Mouse (Mus musculus) heart, postnatal 10 days (tissue): ENCODE data around the gene Herc1. TPM values are rescaled to one million over a fixed set of nuclear protein-coding genes. Genes with fewer than 3 reads are reported as not detected.
"Not testable (repeated sequence)": the region's sequence is repeated elsewhere in the genome, so short reads cannot be mapped to it uniquely, and the experiment has no call there.

Experiments
- DNase-seq, 2 experiments: peaks; one replicate each; pipeline ENCODE4 v3.0.0; 2021
- intact Hi-C: fragments of 180-260 bp; cut with DNase I; formaldehyde crosslinking; loops from one replicate; pipeline ENCODE4 v1.15.1; 2025
- total RNA-seq, 2 experiments: library from RNA; stranded (reverse); gene quantifications; 2 replicates each; pipeline ENCODE4 v1.2.3; 2021

Herc1 gene
- total RNA-seq, 2 experiments from 2014 or later: 48.3 to 50.4 TPM

- intact Hi-C loops: no loop called here
Measured at GRCm38 (mm10) chr9:66347405-66348035, 2.7 kb upstream of the Herc1 start.

GRCm38 (mm10) chr9:66349144-66349859 is 948 bp upstream of the Herc1 start:
- intact Hi-C loops: no loop called here
- DNase-seq: no peak

More at GRCm38 (mm10) chr9:66347405-66348035, 2.7 kb upstream of the Herc1 start:
- DNase-seq: no peak

GRCm38 (mm10) chr9:66350788-66351430 is 659 bp downstream of the Herc1 start:
- no peak for DNase-seq
- intact Hi-C loops: loop anchor here (5.0 kb wide), 1 partner anchor 69 kb away; no protein-coding TSS in a partner anchor

- intact Hi-C loops: loop anchor here (5.0 kb wide), 1 partner anchor 70 kb away; no protein-coding TSS in a partner anchor
- no peak for DNase-seq
Measured at GRCm38 (mm10) chr9:66352704-66353103, 2.5 kb downstream of the Herc1 start.

- intact Hi-C loops: no loop called here
- DNase-seq: no peak
Measured at GRCm38 (mm10) chr9:66359135-66359534, 8.9 kb downstream of the Herc1 start.

GRCm38 (mm10) chr9:66360143-66360690 is 10.0 kb downstream of the Herc1 start:
- intact Hi-C loops: no loop called here
- DNase-seq: peak in 1 of 2 experiments; percentile 22

- no peak for DNase-seq
Measured at GRCm38 (mm10) chr9:66368890-66369433, 18.7 kb downstream of the Herc1 start.

GRCm38 (mm10) chr9:66370334-66370733 is 20.1 kb downstream of the Herc1 start:
- no peak for DNase-seq
- intact Hi-C loops: loop anchor here (5.0 kb wide), 1 partner anchor 88 kb away; no protein-coding TSS in a partner anchor

More at GRCm38 (mm10) chr9:66368890-66369433, 18.7 kb downstream of the Herc1 start:
- intact Hi-C loops: no loop called here

- no peak for DNase-seq
- intact Hi-C loops: loop anchor here (5.0 kb wide), 1 partner anchor 89 kb away; no protein-coding TSS in a partner anchor
Measured at GRCm38 (mm10) chr9:66370847-66371246, 20.6 kb downstream of the Herc1 start.

- DNase-seq: no peak
- intact Hi-C loops: loop anchor here (5.0 kb wide), 1 partner anchor 91 kb away; no protein-coding TSS in a partner anchor
Measured at GRCm38 (mm10) chr9:66373432-66373831, 23.2 kb downstream of the Herc1 start.

GRCm38 (mm10) chr9:66374495-66375478 is 24.5 kb downstream of the Herc1 start:
- intact Hi-C loops: loop anchor here (5.0 kb wide), 1 partner anchor 92 kb away; no protein-coding TSS in a partner anchor
- no peak for DNase-seq

GRCm38 (mm10) chr9:66383417-66383816 is 33.2 kb downstream of the Herc1 start:
- intact Hi-C loops: no loop called here
- no peak for DNase-seq

- intact Hi-C loops, DNase-seq: not testable (repeated sequence)
Measured at GRCm38 (mm10) chr9:66390338-66390737, 40.1 kb downstream of the Herc1 start.

- intact Hi-C loops: no loop called here
- no peak for DNase-seq
Measured at GRCm38 (mm10) chr9:66393304-66393703, 43.1 kb downstream of the Herc1 start.

- intact Hi-C loops: no loop called here
- no peak for DNase-seq
Measured at GRCm38 (mm10) chr9:66423492-66423891, 73.2 kb downstream of the Herc1 start.

GRCm38 (mm10) chr9:66440007-66440406 is 89.8 kb downstream of the Herc1 start:
- DNase-seq: no peak
- intact Hi-C loops: no loop called here

GRCm38 (mm10) chr9:66448253-66448652 is 98.0 kb downstream of the Herc1 start:
- no peak for DNase-seq
- intact Hi-C loops: no loop called here

- intact Hi-C loops: loop anchor here (2.0 to 5.0 kb wide), 2 partner anchors 322 to 360 kb away; no protein-coding TSS in a partner anchor
- peak; percentile 35 to 57 for DNase-seq
Measured at GRCm38 (mm10) chr9:66465087-66465486, 114.8 kb downstream of the Herc1 start.

GRCm38 (mm10) chr9:66477785-66478184 is 127.5 kb downstream of the Herc1 start:
- DNase-seq: no peak
- intact Hi-C loops: no loop called here
